Mouse (Mus musculus) fat pad, adult 2 months (tissue): ENCODE results near the gene Wdfy1.

Experiments used
- DNase-seq: peaks from one replicate; pipeline ENCODE4 v3.0.0-alpha.2; 2011; ENCODE audit warnings: low read depth, low spot score; ENCODE audit errors: extremely low read depth

The Wdfy1 gene

GRCm38 (mm10) chr1:79713081-79713480 lies 62.9 kb downstream of the Wdfy1 start:
- no peak for DNase-seq

GRCm38 (mm10) chr1:79711147-79712126 lies 64.5 kb downstream of the Wdfy1 start:
- DNase-seq = no peak

- DNase-seq = no peak
Measured at GRCm38 (mm10) chr1:79710678-79711077, 65.3 kb downstream of the Wdfy1 start.

- no peak for DNase-seq
Measured at GRCm38 (mm10) chr1:79710216-79710615, 65.7 kb downstream of the Wdfy1 start.

- DNase-seq = no peak
Measured at GRCm38 (mm10) chr1:79707383-79707782, 68.6 kb downstream of the Wdfy1 start.

DNA sequence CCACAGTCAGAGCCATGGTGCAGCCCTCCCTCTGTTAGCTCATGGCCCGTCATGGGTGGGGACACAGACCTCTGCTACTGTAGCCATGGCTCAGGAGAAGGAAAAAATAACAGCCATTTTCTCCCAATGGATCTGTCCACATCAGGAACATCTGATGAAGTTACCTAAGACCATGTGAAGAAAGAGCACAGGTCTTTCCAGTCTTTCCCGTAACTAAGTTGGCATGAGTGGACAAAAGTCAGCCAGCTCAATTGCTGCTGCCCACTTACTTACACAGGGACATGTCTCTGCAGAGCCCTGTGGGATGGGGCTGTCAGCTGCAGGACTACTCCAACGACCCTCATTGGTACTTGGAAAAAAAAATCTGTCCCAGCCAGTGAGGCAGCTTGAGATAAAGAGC lies 69.2 kb downstream of the Wdfy1 start:
- DNase-seq = peak; percentile 75

GRCm38 (mm10) chr1:79704672-79705071 lies 71.3 kb downstream of the Wdfy1 start:
- peak; percentile 80 for DNase-seq

DNA sequence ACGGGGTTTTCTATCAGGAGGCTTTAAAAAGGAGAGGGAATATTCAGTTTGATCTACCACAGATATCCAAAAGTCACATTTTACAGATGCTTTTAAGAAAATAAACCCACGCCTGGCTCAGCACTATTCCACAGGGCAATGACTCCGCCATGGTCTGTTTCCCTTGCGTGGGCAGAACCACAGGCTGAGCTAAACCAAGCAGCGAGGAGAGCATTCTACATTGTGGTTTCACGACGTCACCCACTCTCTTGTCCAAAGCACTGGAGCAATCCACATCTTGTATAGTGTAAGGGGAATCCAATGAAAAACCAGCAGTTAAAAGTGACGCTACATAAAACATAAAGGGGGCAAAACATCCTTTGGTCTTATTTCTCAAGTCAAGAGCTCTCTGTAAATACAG lies 72.4 kb downstream of the Wdfy1 start:
- no peak for DNase-seq

GRCm38 (mm10) chr1:79698506-79698905 lies 77.4 kb downstream of the Wdfy1 start:
- DNase-seq = no peak

- DNase-seq = no peak
Measured at GRCm38 (mm10) chr1:79697382-79697781, 78.6 kb downstream of the Wdfy1 start.

DNA sequence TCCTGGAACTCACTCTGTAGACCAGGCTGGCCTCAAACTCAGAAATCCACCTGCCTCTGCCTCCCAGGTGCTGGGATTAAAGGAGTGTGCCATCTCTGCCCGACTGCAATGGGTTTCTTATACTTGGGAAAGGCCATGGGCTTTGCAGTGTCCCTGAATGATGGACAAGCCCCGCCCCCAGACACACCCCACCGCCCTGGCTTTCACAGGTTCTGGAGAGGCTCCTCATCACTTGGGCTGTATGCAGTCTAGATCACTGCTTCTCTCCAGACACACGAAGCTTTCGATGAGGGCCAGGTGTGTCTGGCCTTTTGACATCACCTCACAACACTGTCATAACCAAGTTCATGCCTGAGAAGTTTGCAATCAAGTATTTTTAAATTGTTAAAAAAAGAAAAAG lies 79.0 kb downstream of the Wdfy1 start:
- no peak for DNase-seq

GRCm38 (mm10) chr1:79692482-79692881 lies 83.5 kb downstream of the Wdfy1 start:
- no peak for DNase-seq

GRCm38 (mm10) chr1:79687254-79687653 lies 88.7 kb downstream of the Wdfy1 start:
- DNase-seq = no peak

GRCm38 (mm10) chr1:79684027-79684426 lies 91.9 kb downstream of the Wdfy1 start:
- DNase-seq = no peak

DNA sequence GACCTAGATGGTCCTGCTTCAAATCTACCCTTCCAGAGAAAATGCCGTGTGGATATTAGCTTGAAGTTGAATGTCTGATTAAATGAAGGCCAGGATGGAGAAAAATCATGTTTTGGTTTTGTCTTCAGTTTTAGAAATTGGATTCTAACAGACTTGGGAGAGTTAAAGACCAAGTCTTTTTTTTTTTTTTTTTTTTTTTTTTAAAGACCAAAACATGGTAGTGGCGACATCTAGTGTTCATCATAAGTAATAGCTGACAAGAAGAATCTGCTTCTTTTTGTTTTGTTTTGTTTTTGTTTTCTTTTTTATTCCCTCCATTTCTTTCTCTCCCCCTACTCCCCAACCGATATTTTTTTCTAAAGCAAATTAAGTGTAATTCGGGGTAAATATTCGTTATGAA lies 93.0 kb downstream of the Wdfy1 start:
- DNase-seq = no peak

DNA sequence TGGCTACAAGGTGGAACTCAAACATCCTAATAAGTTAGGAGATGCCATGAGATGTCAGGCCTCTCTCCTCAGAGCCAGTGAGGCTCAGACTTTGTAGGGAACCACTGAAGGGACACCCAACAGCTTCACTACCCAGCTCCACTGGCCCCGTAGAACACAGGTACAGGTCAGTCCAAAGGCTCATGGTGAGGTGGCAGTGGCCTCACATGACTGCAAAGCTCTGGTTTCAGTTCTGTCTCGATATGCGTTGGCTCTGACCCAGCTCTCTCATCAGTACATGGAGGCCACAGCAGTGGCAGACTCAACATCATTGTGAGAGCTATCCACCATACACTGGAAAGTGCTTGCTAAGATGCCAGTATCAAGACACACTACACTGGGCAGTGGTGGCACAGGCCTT lies 95.2 kb downstream of the Wdfy1 start:
- no peak for DNase-seq

- no peak for DNase-seq
Measured at GRCm38 (mm10) chr1:79678117-79678684, 97.7 kb downstream of the Wdfy1 start.

- no peak for DNase-seq
Measured at GRCm38 (mm10) chr1:79675716-79676115, 100.2 kb downstream of the Wdfy1 start.

DNA sequence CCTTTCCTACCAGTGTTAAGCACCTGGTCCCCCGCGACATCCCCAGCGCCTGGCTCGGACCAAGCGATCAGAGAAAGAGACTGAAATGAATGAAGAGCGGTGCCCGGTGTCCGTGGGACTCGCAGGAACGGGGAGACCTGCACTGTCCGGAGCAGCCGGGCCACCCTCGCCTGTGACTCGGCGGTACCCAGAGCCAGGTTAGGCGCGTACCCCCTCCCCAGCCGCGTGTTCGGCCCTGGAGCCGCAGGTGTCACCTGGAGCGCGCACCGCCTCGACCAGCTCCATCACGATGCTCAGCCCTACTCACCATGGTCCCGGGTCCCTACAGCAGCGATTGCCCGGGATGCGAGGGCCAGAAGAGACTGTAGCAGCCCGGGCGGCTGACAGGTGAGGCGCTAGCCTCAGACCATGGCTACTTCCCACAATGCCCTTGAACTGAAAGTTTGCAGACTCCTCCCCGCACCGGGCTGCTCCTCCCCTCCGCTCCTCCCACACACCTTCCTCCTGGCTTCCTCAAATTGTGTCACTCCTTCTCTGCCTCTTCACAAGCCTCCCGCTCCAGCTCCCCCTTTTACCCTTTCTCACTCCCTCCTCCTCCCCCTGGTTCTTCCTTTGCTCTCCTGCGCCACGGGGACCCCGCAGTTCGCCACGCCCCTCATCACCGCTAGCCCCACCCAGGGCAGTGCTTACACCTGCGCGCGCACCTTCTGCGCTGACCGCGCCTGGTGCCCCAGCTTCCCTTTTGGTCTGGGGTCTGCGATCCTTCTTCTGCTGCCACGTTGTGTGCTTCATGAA lies 104.2 kb downstream of the Wdfy1 start, which contains the start of gene Ap1s3:
Gene Ap1s3 (minus strand): TSS at position 430 of the 795 bp plus-strand sequence.
- DNase-seq = no peak

DNA sequence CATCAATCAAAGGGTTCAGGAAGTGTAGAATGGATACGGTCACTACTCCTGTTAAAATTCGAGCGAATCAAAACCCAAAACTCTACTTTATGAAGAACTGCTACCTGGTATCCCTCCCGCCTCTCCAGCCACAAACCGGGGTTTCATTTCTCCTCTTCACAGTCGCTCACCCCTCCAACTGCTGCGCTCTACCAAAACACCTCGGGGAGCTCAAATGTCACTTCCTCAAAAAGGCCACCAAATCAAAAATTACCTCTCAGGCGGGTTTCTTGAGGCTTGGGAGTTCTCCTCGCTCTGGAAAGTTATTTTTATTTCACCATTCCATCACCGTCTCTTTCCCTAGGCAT lies 104.8 kb downstream of the Wdfy1 start:
- DNase-seq = no peak

DNA sequence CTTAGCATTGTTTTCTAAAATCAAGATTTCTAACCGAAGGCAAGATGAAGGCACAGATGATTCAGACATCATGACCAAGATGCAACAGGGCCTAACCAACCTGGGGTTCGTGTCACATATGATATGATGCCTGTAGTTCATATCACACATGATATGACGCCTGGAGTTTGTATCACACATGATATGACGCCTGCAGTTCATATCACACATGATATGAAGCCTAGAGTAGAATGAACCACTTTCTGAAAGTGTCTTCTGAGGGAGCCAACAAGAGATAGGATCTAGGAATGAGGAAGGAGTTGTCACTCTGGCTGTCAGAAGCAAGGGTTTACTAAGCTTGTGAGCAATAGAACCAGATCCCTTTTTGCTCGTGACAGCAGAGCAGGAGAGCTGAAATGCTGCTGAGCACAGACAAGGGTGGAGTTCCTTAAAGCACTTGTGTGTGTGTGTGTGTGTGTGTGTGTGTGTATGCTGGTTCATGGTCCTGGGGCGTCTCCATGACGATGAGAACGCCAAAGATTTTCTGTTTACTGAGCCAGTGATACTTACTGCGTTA lies 106.4 kb downstream of the Wdfy1 start:
- no peak for DNase-seq
